Comparison of ENCODE assay signal across 8 mouse cellular contexts in genomic region chr17:86215771-86216170, GRCm38 (mm10). TPM values are rescaled to one million over a fixed set of nuclear protein-coding genes. Genes with fewer than 3 reads are reported as not detected.
DNase-seq lines count a peak whose midpoint lies in the region; ATAC-seq and TF ChIP-seq lines count a peak whose summit lies in the region.

No protein-coding gene starts in this region.

- no peak overlapping the region for H3K4me2 ChIP-seq in stomach, postnatal 0 days (replicated peaks; ENCODE audit: low read depth)

- 70% methylated on average over 7 of the region's 7 CpGs for WGBS in stomach, postnatal 0 days

- peak; percentile 88 for ATAC-seq in stomach, postnatal 0 days (ENCODE audit: low FRiP score, low TSS enrichment)

- H3K27ac ChIP-seq in stomach, postnatal 0 days (replicated peaks) = no peak overlapping the region

- no peak overlapping the region for H3K9ac ChIP-seq in stomach, postnatal 0 days (ENCODE audit: low read length)

- H3K4me1 ChIP-seq in stomach, postnatal 0 days (replicated peaks; ENCODE audit: control insufficient read depth, insufficient read depth) = no peaks in the 10 kb centered on the region

- TF ChIP-seq EP300 in stomach, postnatal 0 days (optimal IDR thresholded peaks at IDR 0.05) = no peak

- H3K9me3 ChIP-seq in stomach, postnatal 0 days (ENCODE audit: control insufficient read depth, low read length) = no peaks in the 10 kb centered on the region

- TF ChIP-seq CTCF in stomach, postnatal 0 days (IDR thresholded peaks at IDR 0.05; ENCODE audit: low read depth) = peak; percentile 75

- H3K27me3 ChIP-seq in stomach, postnatal 0 days (ENCODE audit: control insufficient read depth, insufficient read depth, low read length) = no peaks in the 10 kb centered on the region

- H3K36me3 ChIP-seq in stomach, postnatal 0 days (ENCODE audit: control insufficient read depth, insufficient read depth, low read length) = no peaks in the 10 kb centered on the region

- H3K4me3 ChIP-seq in stomach, postnatal 0 days (ENCODE audit: low read depth, low read length) = no peak overlapping the region

- peak; percentile 39 to 51 for DNase-seq in adrenal gland, adult 18-20 months (ENCODE audit: low spot score in 2 of 2)
- DNase-seq in adrenal gland, adult 8-10 months = no peak
- DNase-seq in CD4-positive helper T cell, adult 2 months (ENCODE audit: low read depth, low spot score) = peak; percentile 75
- DNase-seq in gastrocnemius, postnatal 10 days = peak; percentile 53
- DNase-seq in lung, adult 18-20 months = peak; percentile 70 to 78
- peak; percentile 79 for DNase-seq in stomach, postnatal 0 days (ENCODE audit: low spot score)
- DNase-seq in right cerebral cortex, adult 2 months (ENCODE audit: low spot score in 2 of 2) = no peak
- DNase-seq in embryo, embryonic 10.5 days (ENCODE audit: low spot score) = no peak

RNA-seq across cellular contexts. Expression of gene Prkce, which starts 48.2 kb away (rescaled TPM):
- total RNA-seq in adrenal gland, adult 18-20 months (2021) = 10 to 100 TPM; 17.5 to 22.9 TPM
- total RNA-seq in adrenal gland, adult 8-10 months (2022) = 10 to 100 TPM; 17.6 to 26.9 (median 22.3) TPM
- total RNA-seq in gastrocnemius, postnatal 10 days (2021) = 10 to 100 TPM; 11.3 to 14.0 TPM
- polyA plus RNA-seq in stomach, postnatal 0 days (2015; fragmentation: Nextera tagmentation; extraction: Ambion mirVana) = 3.0 and 3.4 TPM in 2 replicates

Comparison
In these comparisons a context has a peak if more than half of its experiments do, and no peak if none do; other contexts are left out.
1. DNase-seq: peak in adrenal gland, adult 18-20 months (2 of 2), CD4-positive helper T cell, adult 2 months (single experiment), gastrocnemius, postnatal 10 days (single experiment), lung, adult 18-20 months (2 of 2) and stomach, postnatal 0 days (single experiment); none in adrenal gland, adult 8-10 months (single experiment), right cerebral cortex, adult 2 months (0 of 2) and embryo, embryonic 10.5 days (single experiment).